Mouse (Mus musculus): ENCODE data around the gene Shld1.

Gene Shld1

GRCm38 (mm10) chr2:132794204-132794586 lies 107.5 kb downstream of the Shld1 start:
- no peak for DNase-seq (ENCODE audit: low spot score in 2 of 2)
